Mouse (Mus musculus): ENCODE data around the gene Ctsd. TPM values are rescaled to one million over a fixed set of nuclear protein-coding genes. Genes with fewer than 3 reads are reported as not detected.
"Not testable (repeated sequence)": the region's sequence is repeated elsewhere in the genome, so short reads cannot be mapped to it uniquely, and the experiment has no call there.

Ctsd gene
- polyA plus RNA-seq, 1 experiment, result 461 TPM

DNA sequence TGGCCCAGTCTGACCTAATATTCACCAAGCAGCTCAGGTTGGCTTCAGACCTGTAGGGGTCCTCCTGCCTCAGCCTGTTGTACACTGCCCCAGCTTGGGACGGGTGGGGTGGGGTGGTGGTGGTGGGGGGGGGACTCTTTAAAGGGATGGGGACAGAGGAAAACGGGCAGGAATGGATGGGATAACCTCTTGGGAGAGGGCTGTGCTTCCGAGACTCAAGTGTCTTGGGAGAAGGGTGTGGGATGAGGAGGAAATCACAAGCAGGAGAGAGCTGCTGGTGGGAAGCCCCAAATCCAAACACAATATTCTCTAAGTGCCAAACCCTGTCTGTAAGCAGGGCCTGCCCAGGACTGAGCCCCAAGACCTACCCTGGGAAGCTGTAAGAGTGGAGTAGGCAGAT is 28.4 kb upstream of the Ctsd start:
- Histone ChIP-seq H3K4me1 (ENCODE audit: control insufficient read depth, insufficient read depth, insufficient read length) (no peaks in the 10 kb centered on the region), H3K4me3 (ENCODE audit: extremely low read depth, insufficient read depth, insufficient read length) (no peak overlapping the region), H3K36me3 (ENCODE audit: control insufficient read depth, insufficient read depth, low read length) (no peaks in the 10 kb centered on the region), H3K27me3 (ENCODE audit: control insufficient read depth, insufficient read depth, low read length) (no peaks in the 10 kb centered on the region), H3K27ac (ENCODE audit: insufficient read depth, low read length) (no peak overlapping the region)
- 87% methylated on average over 3 of the region's 3 CpGs for WGBS
- no peak for TF ChIP-seq CTCF (IDR thresholded peaks at IDR 0.05; ENCODE audit: extremely low read depth, insufficient read depth, insufficient read length, insufficient replicate concordance)
- TF ChIP-seq POLR2A (IDR thresholded peaks at IDR 0.05; ENCODE audit: low read depth, low read length), result no peak
- no peak for DNase-seq (ENCODE audit: low read depth in 1 of 2, low spot score in 2 of 2)

GRCm38 (mm10) chr7:142415314-142415713 is 27.5 kb upstream of the Ctsd start:
- Histone ChIP-seq H3K4me1 (ENCODE audit: control insufficient read depth, insufficient read depth, insufficient read length) (no peaks in the 10 kb centered on the region), H3K4me3 (ENCODE audit: extremely low read depth, insufficient read depth, insufficient read length) (no peak overlapping the region), H3K36me3 (ENCODE audit: control insufficient read depth, insufficient read depth, low read length) (no peaks in the 10 kb centered on the region), H3K27ac (ENCODE audit: insufficient read depth, low read length) (no peak overlapping the region), H3K27me3 (ENCODE audit: control insufficient read depth, insufficient read depth, low read length) (no peaks in the 10 kb centered on the region)
- no peak for DNase-seq (ENCODE audit: low read depth in 1 of 2, low spot score in 2 of 2)
- 75% methylated on average over 4 of the region's 4 CpGs for WGBS
- TF ChIP-seq POLR2A (IDR thresholded peaks at IDR 0.05; ENCODE audit: low read depth, low read length) (no peak), CTCF (IDR thresholded peaks at IDR 0.05; ENCODE audit: extremely low read depth, insufficient read depth, insufficient read length, insufficient replicate concordance) (no peak)

- DNase-seq (ENCODE audit: low read depth in 1 of 2, low spot score in 2 of 2), result no peak
- 89% methylated on average over 6 of the region's 6 CpGs for WGBS
These were observed 25.4 kb upstream of the Ctsd start for GRCm38 (mm10) chr7:142413285-142413684.

DNA sequence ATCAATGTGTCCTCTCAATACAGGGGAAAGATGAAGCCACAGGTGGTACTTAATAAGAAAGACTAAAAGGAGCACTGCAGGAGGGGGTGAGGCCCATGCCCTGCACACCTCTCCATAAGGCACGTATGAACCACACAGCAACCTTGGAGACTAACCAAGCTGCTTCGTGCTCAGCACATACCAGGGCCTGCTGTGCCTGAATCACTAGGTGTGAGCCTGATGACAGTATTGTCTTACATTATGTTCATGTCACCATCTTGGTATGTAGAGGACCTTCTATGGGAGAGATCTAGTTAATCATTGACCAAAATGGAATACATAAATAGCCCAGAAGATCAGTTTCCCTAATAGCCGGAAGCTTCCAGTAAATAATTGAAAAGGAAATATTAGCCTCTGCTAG is 21.8 kb upstream of the Ctsd start:
- Histone ChIP-seq H3K27ac (ENCODE audit: insufficient read depth, low read length) (no peak overlapping the region), H3K4me3 (ENCODE audit: extremely low read depth, insufficient read depth, insufficient read length) (no peak overlapping the region), H3K4me1 (ENCODE audit: control insufficient read depth, insufficient read depth, insufficient read length) (no peaks in the 10 kb centered on the region), H3K36me3 (ENCODE audit: control insufficient read depth, insufficient read depth, low read length) (no peaks in the 10 kb centered on the region), H3K27me3 (ENCODE audit: control insufficient read depth, insufficient read depth, low read length) (no peaks in the 10 kb centered on the region)
- TF ChIP-seq CTCF (IDR thresholded peaks at IDR 0.05; ENCODE audit: extremely low read depth, insufficient read depth, insufficient read length, insufficient replicate concordance) (no peak), POLR2A (IDR thresholded peaks at IDR 0.05; ENCODE audit: low read depth, low read length) (no peak)
- 93% methylated on average over 3 of the region's 3 CpGs for whole genome bisulfite sequencing
- DNase-seq (ENCODE audit: low read depth in 1 of 2, low spot score in 2 of 2), result no peak

More at GRCm38 (mm10) chr7:142413285-142413684, 25.4 kb upstream of the Ctsd start:
- Histone ChIP-seq H3K27me3 (ENCODE audit: control insufficient read depth, insufficient read depth, low read length) (no peaks in the 10 kb centered on the region), H3K36me3 (ENCODE audit: control insufficient read depth, insufficient read depth, low read length) (no peaks in the 10 kb centered on the region), H3K4me3 (ENCODE audit: extremely low read depth, insufficient read depth, insufficient read length) (no peak overlapping the region), H3K4me1 (ENCODE audit: control insufficient read depth, insufficient read depth, insufficient read length) (no peaks in the 10 kb centered on the region), H3K27ac (ENCODE audit: insufficient read depth, low read length) (no peak overlapping the region)
- TF ChIP-seq POLR2A (IDR thresholded peaks at IDR 0.05; ENCODE audit: low read depth, low read length) (no peak), CTCF (IDR thresholded peaks at IDR 0.05; ENCODE audit: extremely low read depth, insufficient read depth, insufficient read length, insufficient replicate concordance) (no peak)

GRCm38 (mm10) chr7:142408686-142409085 is 20.8 kb upstream of the Ctsd start:
- WGBS, result 89% methylated on average over 8 of the region's 8 CpGs
- no peak overlapping the region for H3K4me3 ChIP-seq (ENCODE audit: extremely low read depth, insufficient read depth, insufficient read length)
- no peaks in the 10 kb centered on the region for H3K4me1 ChIP-seq (ENCODE audit: control insufficient read depth, insufficient read depth, insufficient read length)
- no peak for DNase-seq (ENCODE audit: low read depth in 1 of 2, low spot score in 2 of 2)
- no peaks in the 10 kb centered on the region for H3K36me3 ChIP-seq (ENCODE audit: control insufficient read depth, insufficient read depth, low read length)
- no peaks in the 10 kb centered on the region for H3K27me3 ChIP-seq (ENCODE audit: control insufficient read depth, insufficient read depth, low read length)
- H3K27ac ChIP-seq (ENCODE audit: insufficient read depth, low read length), result no peak overlapping the region
- no peak for TF ChIP-seq CTCF (IDR thresholded peaks at IDR 0.05; ENCODE audit: extremely low read depth, insufficient read depth, insufficient read length, insufficient replicate concordance)

GRCm38 (mm10) chr7:142407935-142408334 is 20.1 kb upstream of the Ctsd start:
- no peak overlapping the region for H3K27ac ChIP-seq (ENCODE audit: insufficient read depth, low read length)
- WGBS, result 53% methylated on average over 4 of the region's 4 CpGs
- DNase-seq (ENCODE audit: low read depth in 1 of 2, low spot score in 2 of 2), result no peak
- H3K36me3 ChIP-seq (ENCODE audit: control insufficient read depth, insufficient read depth, low read length), result no peaks in the 10 kb centered on the region
- H3K4me1 ChIP-seq (ENCODE audit: control insufficient read depth, insufficient read depth, insufficient read length), result no peaks in the 10 kb centered on the region; the same call in 1 of the 2 replicates
- H3K27me3 ChIP-seq (ENCODE audit: control insufficient read depth, insufficient read depth, low read length), result no peaks in the 10 kb centered on the region
- TF ChIP-seq CTCF (IDR thresholded peaks at IDR 0.05; ENCODE audit: extremely low read depth, insufficient read depth, insufficient read length, insufficient replicate concordance) (no peak), POLR2A (IDR thresholded peaks at IDR 0.05; ENCODE audit: low read depth, low read length) (no peak)
- no peak overlapping the region for H3K4me3 ChIP-seq (ENCODE audit: extremely low read depth, insufficient read depth, insufficient read length)

- H3K4me3 ChIP-seq (ENCODE audit: extremely low read depth, insufficient read depth, insufficient read length); H3K36me3 ChIP-seq (ENCODE audit: control insufficient read depth, insufficient read depth, low read length); H3K27ac ChIP-seq (ENCODE audit: insufficient read depth, low read length); H3K27me3 ChIP-seq (ENCODE audit: control insufficient read depth, insufficient read depth, low read length); DNase-seq (ENCODE audit: low read depth in 1 of 2, low spot score in 2 of 2); H3K4me1 ChIP-seq (ENCODE audit: control insufficient read depth, insufficient read depth, insufficient read length): not testable (repeated sequence)
- 94% methylated on average over 5 of the region's 5 CpGs for WGBS
These were observed 17.3 kb upstream of the Ctsd start for GRCm38 (mm10) chr7:142405134-142405533.
